Mouse (Mus musculus) ovary, adult 2 months (tissue): ENCODE data around the gene Tm6sf1. TPM values are rescaled to one million over a fixed set of nuclear protein-coding genes. Genes with fewer than 3 reads are reported as not detected.

Experiments
- polyA plus RNA-seq: library from polyadenylated mRNA; depleted of rRNA; stranded (reverse); fragments of >200 nt; gene quantifications from 2 replicates; pipeline ENCODE4 v1.2.3, GENCODE M21; 2012; rRNA removed

Gene Tm6sf1
- 51.8 and 65.4 TPM in 2 replicates for polyA plus RNA-seq

DNA sequence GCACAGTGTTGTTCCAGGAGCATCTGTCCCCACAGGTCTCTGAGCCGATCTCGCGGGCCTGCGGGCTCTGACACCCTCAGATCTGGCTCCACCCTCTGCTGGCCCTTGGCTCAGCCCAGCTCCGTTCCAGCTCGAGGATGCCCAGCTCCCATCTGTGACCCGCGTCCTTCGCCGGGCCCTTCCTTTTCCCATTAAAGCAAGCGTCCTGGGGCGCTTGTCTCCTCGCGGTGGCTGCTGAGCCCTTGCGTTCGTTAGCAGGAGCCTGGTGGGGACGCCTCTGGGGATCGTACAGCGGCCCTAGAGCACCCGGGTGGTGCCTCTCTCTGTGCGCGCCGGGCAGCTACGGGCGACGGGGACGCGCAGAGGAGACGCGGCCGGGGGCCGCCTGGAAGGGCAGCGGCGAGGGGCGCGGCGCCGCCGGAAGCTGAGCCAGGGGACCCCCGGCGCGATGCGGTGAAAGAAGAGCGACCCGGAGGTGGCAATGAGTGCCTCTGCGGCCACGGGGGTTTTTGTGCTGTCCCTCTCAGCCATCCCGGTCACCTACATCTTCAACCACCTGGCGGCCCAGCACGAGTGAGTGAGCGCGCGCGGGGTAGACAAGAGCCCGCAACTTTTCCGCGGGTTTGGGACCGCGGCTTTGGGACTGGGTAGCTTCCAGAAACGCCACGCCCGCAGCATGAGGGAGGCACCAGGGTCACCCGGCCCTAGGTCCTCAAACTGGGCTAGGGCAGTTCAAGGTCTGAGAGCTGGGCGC lies at the start of gene Tm6sf1:
Gene Tm6sf1 (plus strand): TSS at position 34 of the 754 bp plus-strand sequence.

DNA sequence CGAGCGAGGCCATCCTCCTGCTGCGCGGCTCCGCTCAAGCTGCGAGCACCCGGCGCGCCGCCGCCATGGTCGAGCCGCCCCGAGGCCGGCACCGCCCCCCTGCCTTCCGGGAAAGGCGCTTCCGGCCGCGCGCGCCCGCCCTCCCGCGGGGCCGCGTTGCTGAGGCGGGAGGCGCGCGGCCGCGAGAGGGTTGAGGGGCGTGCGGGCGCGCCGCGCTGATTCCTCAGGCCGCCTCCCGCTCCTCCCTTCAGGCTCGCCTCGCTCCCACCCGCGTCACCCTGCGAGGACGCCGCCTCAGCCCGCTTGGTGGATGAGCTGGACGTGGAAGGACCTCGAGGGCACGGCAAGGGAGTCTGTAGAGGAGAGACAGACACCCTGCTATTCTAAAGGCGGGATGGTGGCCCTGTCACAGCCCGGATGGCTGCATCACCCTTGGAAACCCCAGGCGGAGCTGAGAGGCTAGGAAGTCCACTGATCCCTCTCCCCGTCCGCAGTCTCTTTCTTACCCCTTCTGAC lies 29.4 kb upstream of the Tm6sf1 start, which contains the start of gene Btbd1:
Gene Btbd1 (minus strand): TSS at position 53 of the 516 bp plus-strand sequence.

DNA sequence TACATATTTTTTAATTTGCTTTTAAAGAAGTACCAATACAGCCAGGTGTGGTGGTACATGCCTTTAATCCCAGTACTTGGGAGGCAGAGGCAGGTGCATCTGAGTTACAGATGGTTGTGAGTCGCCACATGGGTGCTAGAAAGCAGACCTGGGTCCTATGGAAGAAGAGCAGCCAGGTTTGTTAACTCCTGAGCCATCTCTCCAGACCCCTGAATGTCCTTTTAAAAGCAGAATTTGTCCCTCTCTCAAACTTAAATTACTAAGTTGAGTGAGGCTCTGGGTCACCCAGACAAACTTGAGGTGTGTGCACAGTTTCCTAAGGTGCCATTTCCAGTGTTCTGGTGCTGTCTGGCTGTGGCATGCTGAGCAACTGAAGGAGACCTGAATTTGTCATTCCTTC lies 3.1 kb upstream of the Tm6sf1 start, which contains the start of gene Gm10160:
Gene Gm10160 (minus strand): TSS at position 101 of the 400 bp plus-strand sequence.

Other genes starting within 250 kb of the Tm6sf1 start
- gene Homer2, start 151.5 kb upstream of the Tm6sf1 start, polyA plus RNA-seq: 4.7 and 6.6 TPM in 2 replicates
- 5.5 and 6.7 TPM in 2 replicates for gene Ramac, start 96.1 kb upstream of the Tm6sf1 start, polyA plus RNA-seq
- 26.9 and 39.6 TPM in 2 replicates for gene 3110040N11Rik, start 69.5 kb upstream of the Tm6sf1 start, polyA plus RNA-seq
- 45.9 and 67.0 TPM in 2 replicates for gene Btbd1, start 29.6 kb upstream of the Tm6sf1 start, polyA plus RNA-seq
- not detected in 2 replicates for gene Gm10160, start 3.2 kb upstream of the Tm6sf1 start, polyA plus RNA-seq
- gene Hdgfl3, start 75.5 kb downstream of the Tm6sf1 start, polyA plus RNA-seq: 10.8 and 16.7 TPM in 2 replicates
- gene Bnc1, start 133.3 kb downstream of the Tm6sf1 start, polyA plus RNA-seq: 3.5 and 3.6 TPM in 2 replicates